Mouse (Mus musculus) MEL (cell line): ENCODE results near the gene Jpt1. TPM values are rescaled to one million over a fixed set of nuclear protein-coding genes. Genes with fewer than 3 reads are reported as not detected.
"Not testable (repeated sequence)": the region's sequence is repeated elsewhere in the genome, so short reads cannot be mapped to it uniquely, and the experiment has no call there.

ENCODE experiments used
- DNase-seq: peaks from one replicate; pipeline ENCODE4 v3.0.0; 2011; ENCODE audit warnings: low read depth, low spot score
- H3K27ac ChIP-seq: 2 replicates; pipeline ENCODE4 v1.5.1; 2012; ENCODE audit warnings: low read depth, mild to moderate bottlenecking, control low read depth, low read length, moderate library complexity; ENCODE audit not compliant: control insufficient read depth
- H3K27me3 ChIP-seq, 2 experiments: fragments of 150-350 bp in 1 of 2; sonication (generic) in 1 of 2; 2 replicates each; pipeline ENCODE4 v1.6.1; 2012; ENCODE audit warnings: low read length in 2 of 2, mild to moderate bottlenecking in 2 of 2, improper control_type of control experiment in 1 of 2, moderate library complexity in 1 of 2; ENCODE audit not compliant: insufficient read depth in 2 of 2, control insufficient read depth in 1 of 2
- H3K36me3 ChIP-seq, 2 experiments: 2 replicates each; pipeline ENCODE4 v1.6.1; 2012 to 2014; ENCODE audit warnings: low read length in 2 of 2, improper control_type of control experiment in 1 of 2, inconsistent platforms in 1 of 2, mild to moderate bottlenecking in 1 of 2; ENCODE audit not compliant: insufficient read depth in 2 of 2, control insufficient read depth in 1 of 2
- H3K4me1 ChIP-seq, 2 experiments: fragments of 150-350 bp in 1 of 2; sonication (generic) in 1 of 2; 2 replicates each; pipeline ENCODE4 v1.6.1; 2012; ENCODE audit warnings: low read length in 2 of 2, improper control_type of control experiment in 1 of 2, mild to moderate bottlenecking in 1 of 2; ENCODE audit not compliant: insufficient read depth in 2 of 2, control insufficient read depth in 1 of 2
- H3K4me3 ChIP-seq, 2 experiments: fragments of 150-350 bp in 1 of 2; sonication (generic) in 1 of 2; 2 replicates each; pipeline ENCODE4 v1.5.1; 2012; ENCODE audit warnings: low read depth in 2 of 2, low read length in 2 of 2, mild to moderate bottlenecking in 2 of 2, moderate library complexity in 2 of 2, control low read depth in 1 of 2, improper control_type of control experiment in 1 of 2; ENCODE audit not compliant: control insufficient read depth in 1 of 2, insufficient read depth in 1 of 2
- H3K79me2 ChIP-seq: 2 replicates; pipeline ENCODE4 v1.6.1; 2012; ENCODE audit warnings: mild to moderate bottlenecking, low read length, moderate library complexity; ENCODE audit not compliant: control insufficient read depth, poor library complexity, insufficient read depth
- H3K9ac ChIP-seq: 2 replicates; pipeline ENCODE4 v1.6.1; 2012; ENCODE audit warnings: low read depth, mild to moderate bottlenecking, control low read depth, low read length, moderate library complexity; ENCODE audit not compliant: control insufficient read depth, poor library complexity, severe bottlenecking
- H3K9me3 ChIP-seq: fragments of 150-350 bp; sonication (generic); replicated peaks from 2 replicates; pipeline ENCODE4 v1.6.1; 2012; ENCODE audit warnings: mild to moderate bottlenecking, low read length, improper control_type of control experiment, moderate library complexity; ENCODE audit not compliant: insufficient read depth
- BHLHE40 ChIP-seq: IDR thresholded peaks from 2 replicates; pipeline ENCODE4 v1.6.1; 2012; ENCODE audit warnings: low read depth, mild to moderate bottlenecking, inconsistent platforms, low read length, improper control_type of control experiment, borderline replicate concordance
- EP300 ChIP-seq, 2 experiments: IDR thresholded peaks; 2 replicates each; pipeline ENCODE4 v1.6.1; 2011; ENCODE audit warnings: improper control_type of control experiment in 2 of 2, low read length in 2 of 2, low read depth in 1 of 2, mild to moderate bottlenecking in 1 of 2
- GATA1 ChIP-seq: IDR thresholded peaks from 2 replicates; pipeline ENCODE4 v1.6.1; 2011; ENCODE audit warnings: low read depth, low read length, improper control_type of control experiment
- MAX ChIP-seq: IDR thresholded peaks from 2 replicates; pipeline ENCODE4 v1.6.1; 2011; ENCODE audit warnings: low read length, improper control_type of control experiment
- MXI1 ChIP-seq: IDR thresholded peaks from 2 replicates; pipeline ENCODE4 v1.6.1; 2011; ENCODE audit warnings: mild to moderate bottlenecking, low read depth, low read length, improper control_type of control experiment
- MYC ChIP-seq: IDR thresholded peaks from 2 replicates; pipeline ENCODE4 v1.6.1; 2011; ENCODE audit warnings: low read depth, mild to moderate bottlenecking, low read length, improper control_type of control experiment, moderate library complexity
- POLR2AphosphoS2 ChIP-seq: IDR thresholded peaks from 2 replicates; pipeline ENCODE4 v1.6.1; 2011; ENCODE audit warnings: low read length, improper control_type of control experiment
- RAD21 ChIP-seq: IDR thresholded peaks from 2 replicates; pipeline ENCODE4 v1.6.1; 2011; ENCODE audit warnings: mild to moderate bottlenecking, low read depth, low read length, improper control_type of control experiment
- RCOR1 ChIP-seq: IDR thresholded peaks from 2 replicates; pipeline ENCODE4 v1.6.1; 2012; ENCODE audit warnings: low read depth, mild to moderate bottlenecking, inconsistent platforms, low read length, improper control_type of control experiment
- SIN3A ChIP-seq: IDR thresholded peaks from 2 replicates; pipeline ENCODE4 v1.6.1; 2012; ENCODE audit warnings: low read length, improper control_type of control experiment, inconsistent platforms
- SMC3 ChIP-seq: IDR thresholded peaks from 2 replicates; pipeline ENCODE4 v1.6.1; 2011; ENCODE audit warnings: low read depth, low read length, improper control_type of control experiment
- TAL1 ChIP-seq: IDR thresholded peaks from 2 replicates; pipeline ENCODE4 v1.6.1; 2012; ENCODE audit warnings: mild to moderate bottlenecking, inconsistent platforms, low read length, moderate library complexity, mixed read lengths
- USF1 ChIP-seq: IDR thresholded peaks from 2 replicates; pipeline ENCODE4 v1.6.1; 2014; ENCODE audit warnings: low read depth, mild to moderate bottlenecking, inconsistent platforms, low read length, improper control_type of control experiment, moderate library complexity
- ZKSCAN1 ChIP-seq: IDR thresholded peaks from 2 replicates; pipeline ENCODE4 v1.6.1; 2012; ENCODE audit warnings: low read depth, mild to moderate bottlenecking, inconsistent platforms, low read length, improper control_type of control experiment, moderate library complexity
- ZNF384 ChIP-seq: IDR thresholded peaks from 2 replicates; pipeline ENCODE4 v1.6.1; 2012; ENCODE audit warnings: low read depth, mild to moderate bottlenecking, inconsistent platforms, low read length, improper control_type of control experiment
- polyA plus RNA-seq, 2 experiments: library from polyadenylated mRNA; stranded (reverse) in 1 of 2; unstranded in 1 of 2; fragments of >175 nt in 1 of 2; fragments of >200 nt in 1 of 2; gene quantifications; 2 replicates each; pipeline versions ENCODE4 v1.2.1 to v1.2.4; 2012; ENCODE audit warnings: low replicate concordance in 2 of 2, low read depth in 1 of 2; ENCODE audit not compliant: insufficient read length in 2 of 2, insufficient read depth in 1 of 2, missing spikeins in 1 of 2
- total RNA-seq: library from RNA; depleted of rRNA; stranded (reverse); fragments of 300-350 nt; gene quantifications from 2 replicates; pipeline ENCODE4 v1.2.3, GENCODE M21; 2012

Jpt1 gene
- total and polyA plus RNA-seq, 3 experiments: 353 to 382 TPM; not detected in 1

DNA sequence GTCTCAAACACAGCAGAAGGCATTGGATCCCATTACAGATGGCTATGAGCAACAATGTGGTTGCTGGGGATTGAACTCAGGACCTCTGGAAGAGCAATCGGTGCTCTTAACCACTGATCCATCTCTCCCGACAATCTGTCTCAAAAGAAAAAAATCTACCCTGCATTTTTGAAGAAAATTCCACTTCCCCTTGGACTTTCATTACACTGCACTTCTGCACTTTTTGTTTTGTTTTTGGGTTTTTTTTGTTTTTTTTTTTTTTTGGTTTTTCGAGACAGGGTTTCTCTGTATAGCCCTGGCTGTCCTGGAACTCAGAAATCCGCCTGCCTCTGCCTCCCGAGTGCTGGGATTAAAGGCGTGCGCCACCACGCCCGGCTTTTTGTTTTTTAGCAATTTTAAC, 17.6 kb downstream of the Jpt1 start:
- peak; percentile 66; the same call in 1 of the 2 replicates for TF ChIP-seq ZNF384
- TF ChIP-seq, all 39 proteins: peak for 1; not testable (repeated sequence) for 38
- H3K27ac ChIP-seq, H3K9me3 ChIP-seq, H3K27me3 ChIP-seq, H3K9ac ChIP-seq, DNase-seq, H3K4me1 ChIP-seq, H3K4me3 ChIP-seq, H3K79me2 ChIP-seq: not testable (repeated sequence)
- H3K36me3 ChIP-seq: peaks cover 0 to 22% of the 10 kb centered on the region in 2 experiments; a peak in 2 of 4 replicates

DNA sequence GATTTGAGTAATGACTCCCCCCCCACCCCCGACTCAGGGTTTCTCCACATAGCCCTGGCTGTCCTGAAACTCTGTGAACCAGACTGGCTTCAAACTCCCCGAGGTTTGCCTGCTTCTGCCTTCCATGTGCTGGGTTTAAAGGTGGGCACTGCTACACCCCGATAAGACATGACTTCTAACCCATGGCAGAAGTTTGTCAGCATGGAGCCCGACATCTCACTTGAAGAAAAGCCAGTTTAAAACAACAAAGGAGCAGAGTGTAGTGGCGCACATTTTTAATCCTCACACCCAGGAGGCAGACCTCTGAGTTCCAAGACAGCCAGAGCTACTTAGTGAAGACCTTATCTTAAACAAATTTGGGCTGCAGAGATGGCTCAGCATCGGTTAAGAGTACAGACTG, 21.8 kb downstream of the Jpt1 start:
- Histone ChIP-seq H3K36me3 (0 out of 4 replicates have a peak, but pooled peaks cover 2 to 3% of the 10 kb centered on the region in 2 experiments), H3K79me2 (peaks cover 13% of the 10 kb centered on the region)
- peak in 1 of 2 experiments; percentile 25; a peak in 1 of 4 replicates for TF ChIP-seq EP300 (IDR thresholded peaks at IDR 0.05; ENCODE audit: low read depth in 1 of 2, low read length in 2 of 2)
- no peak for TF ChIP-seq USF1
- TF ChIP-seq GATA1: peak; percentile 54; the same call in 1 of the 2 replicates
- TF ChIP-seq TAL1: peak; percentile 43
- TF ChIP-seq RCOR1: no peak
- TF ChIP-seq POLR2AphosphoS2: no peak
- TF ChIP-seq MYC: peak; percentile 64; the same call in 1 of the 2 replicates
- 0 out of 2 replicates have a peak, but pooled peaks have one; percentile 48 for TF ChIP-seq ZKSCAN1
- TF ChIP-seq BHLHE40: peak; percentile 59; the same call in 1 of the 2 replicates
- TF ChIP-seq MAX: peak; percentile 85
- TF ChIP-seq RAD21: no peak
- peak; percentile 57 for TF ChIP-seq MXI1
- TF ChIP-seq SIN3A: peak; percentile 31; the same call in 1 of the 2 replicates
- TF ChIP-seq SMC3: peak; percentile 13; the same call in 1 of the 2 replicates
- TF ChIP-seq, all 39 proteins: peak for 10
- Histone ChIP-seq H3K27me3 (no peaks in the 10 kb centered on the region), H3K4me1 (peaks cover 2 to 12% of the 10 kb centered on the region in 2 experiments; a peak in 3 of 4 replicates), H3K27ac (peak overlapping the region; percentile 59), H3K9ac (peak overlapping the region; percentile 74), H3K4me3 (peak overlapping the region; percentile 78 to 83), H3K9me3 (no peaks in the 10 kb centered on the region)
- DNase-seq: peak; percentile 74
